Mouse (Mus musculus) embryo, embryonic 11.5 days (tissue): ENCODE results near the gene Edn1.

Experiments
- DNase-seq: peaks from one replicate; pipeline ENCODE4 v3.0.0-alpha.2; 2012; ENCODE audit warnings: low read depth, low spot score

The Edn1 gene

DNA sequence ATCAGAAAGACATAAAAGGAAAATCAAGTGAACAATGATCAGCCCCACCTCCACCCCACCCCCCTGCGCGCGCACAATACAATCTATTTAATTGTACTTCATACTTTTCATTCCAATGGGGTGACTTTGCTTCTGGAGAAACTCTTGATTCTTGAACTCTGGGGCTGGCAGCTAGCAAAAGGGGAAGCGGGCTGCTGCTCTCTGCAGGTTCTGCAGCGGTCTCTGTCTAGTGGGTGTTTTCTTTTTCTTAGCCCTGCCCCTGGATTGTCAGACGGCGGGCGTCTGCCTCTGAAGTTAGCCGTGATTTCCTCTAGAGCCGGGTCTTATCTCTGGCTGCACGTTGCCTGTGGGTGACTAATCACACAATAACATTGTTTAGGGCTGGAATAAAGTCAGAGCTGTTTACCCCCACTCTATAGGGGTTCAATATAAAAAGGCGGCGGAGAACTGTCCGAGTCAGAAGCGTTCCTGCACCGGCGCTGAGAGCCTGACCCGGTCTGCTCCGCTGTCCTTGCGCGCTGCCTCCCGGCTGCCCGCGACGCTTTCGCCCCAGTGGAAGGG lies at the start of gene Edn1:
Gene Edn1, plus strand, starts transcription at position 316 of the 561 bp plus-strand sequence.
- peak; percentile 19 for DNase-seq

- DNase-seq = no peak
Measured at GRCm38 (mm10) chr13:42253821-42254220, 47.5 kb upstream of the Edn1 start.

DNA sequence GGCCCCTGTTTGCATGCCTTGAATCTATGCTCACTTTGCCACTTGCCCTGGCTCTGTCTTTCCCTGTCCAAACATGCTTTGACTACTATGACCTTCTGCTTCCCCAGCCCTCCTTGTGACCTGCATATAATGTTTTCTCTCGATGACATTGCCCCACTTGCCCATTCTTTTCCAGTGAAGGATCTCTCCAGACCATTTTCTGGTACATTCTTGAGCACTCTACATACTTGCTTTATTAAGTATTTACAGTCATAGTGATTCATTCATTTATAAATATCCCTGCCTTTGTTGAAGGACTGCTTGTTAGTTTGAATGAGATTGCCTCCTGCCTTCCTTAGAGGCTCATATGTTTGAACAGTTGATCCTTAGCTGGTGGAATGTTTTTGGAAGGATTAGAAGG lies 46.2 kb upstream of the Edn1 start:
- no peak for DNase-seq

- DNase-seq = no peak
Measured at GRCm38 (mm10) chr13:42258422-42258821, 42.9 kb upstream of the Edn1 start.

GRCm38 (mm10) chr13:42260667-42261066 lies 40.6 kb upstream of the Edn1 start:
- DNase-seq = no peak

DNA sequence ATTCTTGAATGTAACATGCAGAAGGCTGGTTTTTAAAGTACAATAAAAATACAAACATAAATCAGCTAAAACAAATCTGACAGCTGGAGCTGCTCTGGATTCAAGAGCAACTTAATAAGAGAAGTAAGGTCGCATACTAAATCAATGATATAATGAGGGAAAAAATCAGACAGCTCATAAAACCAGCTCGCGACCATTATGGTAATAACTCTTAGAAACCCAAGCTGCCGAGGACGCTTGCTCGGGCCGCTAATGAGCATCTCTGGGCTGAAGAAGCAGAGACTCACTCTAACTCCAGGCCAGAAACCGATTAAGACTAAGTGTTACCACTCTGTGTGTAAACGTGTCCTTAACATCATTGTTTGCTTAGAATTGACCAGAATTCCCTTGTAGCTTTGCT lies 31.2 kb upstream of the Edn1 start:
- DNase-seq = peak; percentile 11

GRCm38 (mm10) chr13:42276774-42277454 lies 24.4 kb upstream of the Edn1 start:
- DNase-seq = no peak

GRCm38 (mm10) chr13:42277751-42278150 lies 23.5 kb upstream of the Edn1 start:
- DNase-seq = no peak

GRCm38 (mm10) chr13:42285896-42286295 lies 15.4 kb upstream of the Edn1 start:
- DNase-seq = no peak

DNA sequence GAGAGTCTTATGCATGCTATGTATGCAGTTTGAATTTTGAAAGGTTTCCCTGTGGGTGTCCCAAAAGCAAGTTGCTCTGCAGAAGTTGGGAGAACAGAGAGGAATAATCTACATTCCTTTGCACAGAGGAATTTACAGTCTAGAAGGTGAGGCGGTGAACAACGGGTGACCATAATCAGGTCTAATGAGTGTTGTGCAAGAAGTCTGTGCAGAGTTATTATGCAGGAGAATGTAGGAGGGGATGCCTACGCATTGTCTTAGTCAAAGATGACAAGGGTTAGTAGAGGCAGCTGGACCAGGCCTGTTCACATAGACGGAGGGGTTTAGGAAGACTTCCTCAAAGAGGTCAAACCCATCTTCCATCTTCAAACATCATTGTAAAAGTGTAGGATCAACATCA lies 14.5 kb upstream of the Edn1 start:
- DNase-seq = no peak

DNA sequence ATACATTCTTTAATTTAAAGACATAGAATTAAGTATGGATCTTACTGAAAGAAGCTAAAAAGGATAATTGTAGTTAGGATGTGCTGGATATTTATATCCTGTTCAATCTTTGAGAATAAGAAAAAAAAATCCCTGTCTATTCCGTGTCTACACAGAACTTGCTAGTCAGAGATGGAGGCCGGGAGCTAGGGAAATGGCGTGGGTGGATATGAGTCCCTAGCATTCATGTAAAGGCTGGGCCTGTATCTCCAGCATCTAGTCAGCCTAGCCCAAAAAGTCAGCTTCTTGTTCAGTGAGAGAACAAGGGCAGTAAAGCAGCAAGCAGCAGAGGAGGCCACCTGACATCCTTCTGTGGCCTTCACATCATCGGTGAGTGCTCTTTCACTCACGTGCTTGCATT lies 8.7 kb upstream of the Edn1 start:
- no peak for DNase-seq

- DNase-seq = no peak
Measured at GRCm38 (mm10) chr13:42298302-42298701, 3.0 kb upstream of the Edn1 start.

- DNase-seq = no peak
Measured at GRCm38 (mm10) chr13:42298766-42299165, 2.5 kb upstream of the Edn1 start.

- DNase-seq = peak; percentile 54
Measured at GRCm38 (mm10) chr13:42300567-42300966, 709 bp upstream of the Edn1 start.

DNA sequence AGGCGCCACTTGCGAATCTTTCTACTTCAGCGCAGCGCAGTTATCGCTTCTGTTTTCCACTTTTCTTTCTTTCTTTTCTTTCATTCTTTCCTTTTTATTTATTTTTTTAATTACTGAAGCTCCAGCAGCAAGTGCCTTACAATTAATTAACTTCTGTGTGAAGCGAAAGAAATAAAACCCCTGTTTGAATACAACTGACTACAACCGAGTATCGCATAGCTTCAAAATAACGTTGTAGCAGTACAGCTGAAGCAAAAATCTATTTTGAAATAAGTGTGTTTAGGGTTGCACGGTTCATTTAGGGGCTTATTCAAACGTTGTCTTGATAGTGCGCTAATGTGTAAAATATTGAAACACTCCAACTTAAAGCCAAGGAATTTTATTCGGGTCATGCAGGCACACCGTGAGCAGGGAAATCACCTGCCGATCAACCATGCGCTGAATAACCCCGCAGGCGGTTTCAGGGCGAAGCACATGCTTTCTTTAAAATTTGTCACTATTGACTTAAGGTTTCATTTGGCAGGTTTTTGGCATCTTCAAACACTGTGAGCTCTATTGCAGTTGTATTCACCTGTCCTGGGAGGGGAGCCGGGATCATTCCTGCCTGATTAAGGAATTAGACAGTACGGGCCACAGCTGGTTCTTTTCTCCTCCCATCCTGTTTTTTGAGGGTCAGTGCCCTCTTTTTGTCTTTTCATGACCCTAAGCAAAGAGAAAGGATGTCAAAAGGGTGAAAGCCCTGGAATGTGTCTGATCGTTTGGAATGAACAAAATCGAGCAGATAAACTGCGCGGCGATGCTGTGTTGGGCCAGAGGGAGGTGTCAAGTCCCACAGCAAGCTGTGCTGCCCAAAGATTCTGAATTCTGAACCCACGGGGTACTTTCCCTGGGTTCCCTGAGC lies 935 bp downstream of the Edn1 start:
- DNase-seq = no peak

GRCm38 (mm10) chr13:42303180-42303929 lies 2.1 kb downstream of the Edn1 start:
- no peak for DNase-seq

GRCm38 (mm10) chr13:42304139-42304538 lies 2.9 kb downstream of the Edn1 start:
- DNase-seq = no peak

GRCm38 (mm10) chr13:42306870-42307800 lies 5.9 kb downstream of the Edn1 start:
- no peak for DNase-seq

GRCm38 (mm10) chr13:42308368-42309103 lies 7.3 kb downstream of the Edn1 start:
- no peak for DNase-seq

GRCm38 (mm10) chr13:42309804-42310203 lies 8.5 kb downstream of the Edn1 start:
- DNase-seq = no peak
